Mouse (Mus musculus): Measurements from ENCODE around the gene Fas. TPM values are rescaled to one million over a fixed set of nuclear protein-coding genes. Genes with fewer than 3 reads are reported as not detected.

The Fas gene
- polyA plus RNA-seq, 1 experiment from 2014 or later, result 1.6 TPM

- WGBS, result 33% methylated on average over 1 of the region's 1 CpGs
- Histone ChIP-seq H3K9me3 (ENCODE audit: control insufficient read depth, low read length) (no peaks in the 10 kb centered on the region), H3K9ac (ENCODE audit: low read depth, low read length) (no peak overlapping the region), H3K27ac (ENCODE audit: low read depth, low read length) (no peak overlapping the region), H3K4me3 (ENCODE audit: low read depth, low read length) (no peak overlapping the region), H3K4me1 (replicated peaks; ENCODE audit: control insufficient read depth, insufficient read depth, low read length) (no peaks in the 10 kb centered on the region), H3K36me3 (ENCODE audit: control insufficient read depth, insufficient read depth, low read length) (no peaks in the 10 kb centered on the region), H3K27me3 (replicated peaks; ENCODE audit: control insufficient read depth, insufficient read depth, low read length) (no peaks in the 10 kb centered on the region), H3K4me2 (no peak overlapping the region)
- ATAC-seq (replicated peaks; ENCODE audit: low FRiP score) (no peak), DNase-seq (ENCODE audit: low spot score) (no peak)
These were observed 79.1 kb downstream of the Fas start for GRCm38 (mm10) chr19:34369551-34369950.

GRCm38 (mm10) chr19:34370397-34370796, 79.9 kb downstream of the Fas start:
- ATAC-seq (replicated peaks; ENCODE audit: low FRiP score) (no peak), DNase-seq (ENCODE audit: low spot score) (no peak)
- H3K9me3 ChIP-seq (ENCODE audit: control insufficient read depth, low read length), result no peaks in the 10 kb centered on the region
- no peak overlapping the region for H3K4me3 ChIP-seq (ENCODE audit: low read depth, low read length)
- WGBS, result 53% methylated on average over 3 of the region's 3 CpGs
- H3K27me3 ChIP-seq (replicated peaks; ENCODE audit: control insufficient read depth, insufficient read depth, low read length), result no peaks in the 10 kb centered on the region
- H3K27ac ChIP-seq (ENCODE audit: low read depth, low read length), result no peak overlapping the region
- no peaks in the 10 kb centered on the region for H3K36me3 ChIP-seq (ENCODE audit: control insufficient read depth, insufficient read depth, low read length)
- H3K4me1 ChIP-seq (replicated peaks; ENCODE audit: control insufficient read depth, insufficient read depth, low read length), result no peaks in the 10 kb centered on the region
- no peak overlapping the region for H3K9ac ChIP-seq (ENCODE audit: low read depth, low read length)
- no peak overlapping the region for H3K4me2 ChIP-seq

Other genes starting within 250 kb of the Fas start
- gene Lipn, start 223.3 kb upstream of the Fas start, polyA plus RNA-seq (2014; fragmentation: Nextera tagmentation; extraction: Ambion mirVana), result not detected in 2 replicates
- gene Lipm, start 189.7 kb upstream of the Fas start, polyA plus RNA-seq (2014; fragmentation: Nextera tagmentation; extraction: Ambion mirVana), result not detected in 2 replicates
- gene Ankrd22, start 124.6 kb upstream of the Fas start, polyA plus RNA-seq (2014; fragmentation: Nextera tagmentation; extraction: Ambion mirVana), result not detected in 2 replicates
- gene Stambpl1, start 98.4 kb upstream of the Fas start, polyA plus RNA-seq (2014; fragmentation: Nextera tagmentation; extraction: Ambion mirVana), result 4.9 and 5.7 TPM in 2 replicates
- 44.3 and 68.2 TPM in 2 replicates for gene Acta2, start 35.1 kb upstream of the Fas start, polyA plus RNA-seq (2014; fragmentation: Nextera tagmentation; extraction: Ambion mirVana)
- gene Ch25h, start 184.5 kb downstream of the Fas start, polyA plus RNA-seq (2014; fragmentation: Nextera tagmentation; extraction: Ambion mirVana), result 0.82 and 1.5 TPM in 2 replicates
- 48.2 and 53.6 TPM in 2 replicates for gene Lipa, start 236.8 kb downstream of the Fas start, polyA plus RNA-seq (2014; fragmentation: Nextera tagmentation; extraction: Ambion mirVana)

Data from liver, embryonic 11.5 days (tissue).